Mouse (Mus musculus): ENCODE data around the gene Neurod4. TPM values are rescaled to one million over a fixed set of nuclear protein-coding genes. Genes with fewer than 3 reads are reported as not detected.
A peak's percentile ranks its signal among the peaks of the same experiment; 100 is the strongest.
"Not testable (repeated sequence)": the region's sequence is repeated elsewhere in the genome, so short reads cannot be mapped to it uniquely, and the experiment has no call there.

Gene Neurod4
- polyA plus RNA-seq, 1 experiment from 2014 or later: 1.2 TPM

- no peaks in the 10 kb centered on the region for H3K4me1 ChIP-seq (replicated peaks; ENCODE audit: control insufficient read depth, insufficient read depth, low read length)
- no peak overlapping the region for H3K9ac ChIP-seq
- H3K9me3 ChIP-seq (ENCODE audit: control insufficient read depth, low read length): no peaks in the 10 kb centered on the region
- no peak for ATAC-seq (ENCODE audit: low FRiP score)
- H3K36me3 ChIP-seq (replicated peaks; ENCODE audit: control insufficient read depth, insufficient read depth): no peaks in the 10 kb centered on the region
- H3K27ac ChIP-seq: no peak overlapping the region
- no peak for DNase-seq (ENCODE audit: low spot score)
- H3K4me2 ChIP-seq (replicated peaks): no peak overlapping the region
- WGBS: 93% methylated on average over 2 of the region's 2 CpGs
- H3K4me3 ChIP-seq (replicated peaks; ENCODE audit: low read length): no peak overlapping the region
- no peaks in the 10 kb centered on the region for H3K27me3 ChIP-seq (ENCODE audit: control insufficient read depth, insufficient read depth, low read length)
Measured at GRCm38 (mm10) chr10:130311534-130312227, 31.6 kb upstream of the Neurod4 start.

- H3K27me3 ChIP-seq (ENCODE audit: control insufficient read depth, insufficient read depth, low read length); H3K36me3 ChIP-seq (replicated peaks; ENCODE audit: control insufficient read depth, insufficient read depth); ATAC-seq (ENCODE audit: low FRiP score); H3K27ac ChIP-seq; H3K9me3 ChIP-seq (ENCODE audit: control insufficient read depth, low read length); H3K4me1 ChIP-seq (replicated peaks; ENCODE audit: control insufficient read depth, insufficient read depth, low read length); DNase-seq (ENCODE audit: low spot score); H3K4me3 ChIP-seq (replicated peaks; ENCODE audit: low read length); H3K9ac ChIP-seq; H3K4me2 ChIP-seq (replicated peaks): not testable (repeated sequence)
- WGBS: 93% methylated on average over 3 of the region's 5 CpGs
Measured at GRCm38 (mm10) chr10:130304138-130304537, 24.1 kb upstream of the Neurod4 start.

GRCm38 (mm10) chr10:130298748-130299147 is 18.7 kb upstream of the Neurod4 start:
- not testable (repeated sequence) for H3K9ac ChIP-seq; H3K9me3 ChIP-seq (ENCODE audit: control insufficient read depth, low read length); ATAC-seq (ENCODE audit: low FRiP score); H3K4me3 ChIP-seq (replicated peaks; ENCODE audit: low read length); H3K27me3 ChIP-seq (ENCODE audit: control insufficient read depth, insufficient read depth, low read length); H3K36me3 ChIP-seq (replicated peaks; ENCODE audit: control insufficient read depth, insufficient read depth); H3K4me2 ChIP-seq (replicated peaks); H3K27ac ChIP-seq; H3K4me1 ChIP-seq (replicated peaks; ENCODE audit: control insufficient read depth, insufficient read depth, low read length)
- 21% methylated on average over 4 of the region's 4 CpGs for WGBS
- peak; percentile 66 for DNase-seq (ENCODE audit: low spot score)

- DNase-seq (ENCODE audit: low spot score): no peak
Measured at GRCm38 (mm10) chr10:130293741-130294408, 13.8 kb upstream of the Neurod4 start.

GRCm38 (mm10) chr10:130288007-130288406 is 8.0 kb upstream of the Neurod4 start:
- 39% methylated on average over 3 of the region's 3 CpGs for WGBS
- no peak for DNase-seq (ENCODE audit: low spot score)
- Histone ChIP-seq H3K4me3 (replicated peaks; ENCODE audit: low read length) (no peak overlapping the region), H3K4me2 (replicated peaks) (no peak overlapping the region), H3K27me3 (ENCODE audit: control insufficient read depth, insufficient read depth, low read length) (no peaks in the 10 kb centered on the region), H3K36me3 (replicated peaks; ENCODE audit: control insufficient read depth, insufficient read depth) (no peaks in the 10 kb centered on the region), H3K4me1 (replicated peaks; ENCODE audit: control insufficient read depth, insufficient read depth, low read length) (no peaks in the 10 kb centered on the region), H3K27ac (no peak overlapping the region), H3K9ac (no peak overlapping the region), H3K9me3 (ENCODE audit: control insufficient read depth, low read length) (no peaks in the 10 kb centered on the region)
- no peak for ATAC-seq (ENCODE audit: low FRiP score)

More at GRCm38 (mm10) chr10:130293741-130294408, 13.8 kb upstream of the Neurod4 start:
- 8% methylated on average over 3 of the region's 3 CpGs for WGBS
- Histone ChIP-seq H3K27me3 (ENCODE audit: control insufficient read depth, insufficient read depth, low read length) (no peaks in the 10 kb centered on the region), H3K4me1 (replicated peaks; ENCODE audit: control insufficient read depth, insufficient read depth, low read length) (no peaks in the 10 kb centered on the region), H3K27ac (no peak overlapping the region), H3K9me3 (ENCODE audit: control insufficient read depth, low read length) (no peaks in the 10 kb centered on the region), H3K4me3 (replicated peaks; ENCODE audit: low read length) (no peak overlapping the region), H3K9ac (no peak overlapping the region), H3K36me3 (replicated peaks; ENCODE audit: control insufficient read depth, insufficient read depth) (no peaks in the 10 kb centered on the region), H3K4me2 (replicated peaks) (no peak overlapping the region)
- peak; percentile 69; the same call in 1 of the 2 replicates for ATAC-seq (ENCODE audit: low FRiP score)

GRCm38 (mm10) chr10:130287201-130287600 is 7.2 kb upstream of the Neurod4 start:
- DNase-seq (ENCODE audit: low spot score) (no peak), ATAC-seq (ENCODE audit: low FRiP score) (no peak)
- WGBS: 63% methylated on average over 1 of the region's 1 CpGs

GRCm38 (mm10) chr10:130281982-130282449 is 2.0 kb upstream of the Neurod4 start:
- 12% methylated on average over 1 of the region's 1 CpGs for WGBS
- DNase-seq (ENCODE audit: low spot score): no peak

More at GRCm38 (mm10) chr10:130287201-130287600, 7.2 kb upstream of the Neurod4 start:
- H3K4me2 ChIP-seq (replicated peaks): no peak overlapping the region
- H3K36me3 ChIP-seq (replicated peaks; ENCODE audit: control insufficient read depth, insufficient read depth): no peaks in the 10 kb centered on the region
- H3K27me3 ChIP-seq (ENCODE audit: control insufficient read depth, insufficient read depth, low read length): no peaks in the 10 kb centered on the region
- H3K27ac ChIP-seq: no peak overlapping the region
- no peaks in the 10 kb centered on the region for H3K9me3 ChIP-seq (ENCODE audit: control insufficient read depth, low read length)
- H3K4me1 ChIP-seq (replicated peaks; ENCODE audit: control insufficient read depth, insufficient read depth, low read length): no peaks in the 10 kb centered on the region
- H3K4me3 ChIP-seq (replicated peaks; ENCODE audit: low read length): no peak overlapping the region
- no peak overlapping the region for H3K9ac ChIP-seq

GRCm38 (mm10) chr10:130276496-130276895 is 3.5 kb downstream of the Neurod4 start:
- Histone ChIP-seq H3K27ac (no peak overlapping the region), H3K9ac (no peak overlapping the region), H3K9me3 (ENCODE audit: control insufficient read depth, low read length) (no peaks in the 10 kb centered on the region), H3K4me3 (replicated peaks; ENCODE audit: low read length) (no peak overlapping the region), H3K36me3 (replicated peaks; ENCODE audit: control insufficient read depth, insufficient read depth) (no peaks in the 10 kb centered on the region), H3K4me1 (replicated peaks; ENCODE audit: control insufficient read depth, insufficient read depth, low read length) (0 out of 2 replicates have a peak, but pooled peaks cover 4% of the 10 kb centered on the region), H3K4me2 (replicated peaks) (no peak overlapping the region), H3K27me3 (ENCODE audit: control insufficient read depth, insufficient read depth, low read length) (no peaks in the 10 kb centered on the region)
- WGBS: 74% methylated on average over 2 of the region's 2 CpGs
- no peak for DNase-seq (ENCODE audit: low spot score)
- no peak for ATAC-seq (ENCODE audit: low FRiP score)

More at GRCm38 (mm10) chr10:130281982-130282449, 2.0 kb upstream of the Neurod4 start:
- Histone ChIP-seq H3K4me1 (replicated peaks; ENCODE audit: control insufficient read depth, insufficient read depth, low read length) (0 out of 2 replicates have a peak, but pooled peaks cover 4% of the 10 kb centered on the region), H3K9me3 (ENCODE audit: control insufficient read depth, low read length) (no peaks in the 10 kb centered on the region), H3K4me2 (replicated peaks) (no peak overlapping the region), H3K27ac (no peak overlapping the region), H3K4me3 (replicated peaks; ENCODE audit: low read length) (no peak overlapping the region), H3K9ac (no peak overlapping the region), H3K36me3 (replicated peaks; ENCODE audit: control insufficient read depth, insufficient read depth) (no peaks in the 10 kb centered on the region), H3K27me3 (ENCODE audit: control insufficient read depth, insufficient read depth, low read length) (no peaks in the 10 kb centered on the region)
- ATAC-seq (ENCODE audit: low FRiP score): peak; percentile 78

GRCm38 (mm10) chr10:130275759-130276158 is 4.3 kb downstream of the Neurod4 start:
- no peak overlapping the region for H3K27ac ChIP-seq
- H3K4me2 ChIP-seq (replicated peaks): no peak overlapping the region
- no peaks in the 10 kb centered on the region for H3K36me3 ChIP-seq (replicated peaks; ENCODE audit: control insufficient read depth, insufficient read depth)
- no peak for ATAC-seq (ENCODE audit: low FRiP score)
- no peak overlapping the region for H3K9ac ChIP-seq
- no peak overlapping the region for H3K4me3 ChIP-seq (replicated peaks; ENCODE audit: low read length)
- no peaks in the 10 kb centered on the region for H3K9me3 ChIP-seq (ENCODE audit: control insufficient read depth, low read length)
- H3K27me3 ChIP-seq (ENCODE audit: control insufficient read depth, insufficient read depth, low read length): no peaks in the 10 kb centered on the region
- 52% methylated on average over 2 of the region's 2 CpGs for WGBS
- 0 out of 2 replicates have a peak, but pooled peaks cover 4% of the 10 kb centered on the region for H3K4me1 ChIP-seq (replicated peaks; ENCODE audit: control insufficient read depth, insufficient read depth, low read length)
- no peak for DNase-seq (ENCODE audit: low spot score)

Data from hindbrain, embryonic 14.5 days (tissue).